Mouse (Mus musculus) left cerebral cortex, adult 8-10 months (tissue): ENCODE data around the gene Nle1. TPM values are rescaled to one million over a fixed set of nuclear protein-coding genes. Genes with fewer than 3 reads are reported as not detected.
"Not testable (repeated sequence)": the region's sequence is repeated elsewhere in the genome, so short reads cannot be mapped to it uniquely, and the experiment has no call there.

ENCODE experiments used
- DNase-seq, 2 experiments: peaks; one replicate each; pipeline ENCODE4 v3.0.0; 2022; ENCODE audit warnings: low spot score in 2 of 2
- total RNA-seq, 4 experiments: library from RNA; stranded (reverse); gene quantifications; 2 replicates each; pipeline ENCODE4 v1.2.4; 2022

The Nle1 gene
- 10 to 100 TPM; 28.0 to 40.9 (median 34.6) TPM for total RNA-seq

- DNase-seq, result peak; percentile 80 to 94
Observed at GRCm38 (mm10) chr11:82907651-82908607, at the start of gene Nle1. Gene Nle1 (minus strand): TSS chr11:82908411.

- DNase-seq, result no peak
Observed at GRCm38 (mm10) chr11:82956925-82957324, 48.7 kb upstream of the Nle1 start.

- no peak for DNase-seq
Observed at GRCm38 (mm10) chr11:82954631-82955030, 46.4 kb upstream of the Nle1 start.

GRCm38 (mm10) chr11:82952612-82953542, 44.7 kb upstream of the Nle1 start:
- no peak for DNase-seq

GRCm38 (mm10) chr11:82951865-82952611, 43.8 kb upstream of the Nle1 start:
- DNase-seq, result no peak

- no peak for DNase-seq
Observed at GRCm38 (mm10) chr11:82950736-82951481, 42.7 kb upstream of the Nle1 start, which contains the start of gene Slfn5. Gene Slfn5 (plus strand): TSS chr11:82951349.

- no peak for DNase-seq
Observed at GRCm38 (mm10) chr11:82949036-82949435, 40.8 kb upstream of the Nle1 start.

GRCm38 (mm10) chr11:82947457-82947856, 39.2 kb upstream of the Nle1 start:
- no peak for DNase-seq

GRCm38 (mm10) chr11:82945636-82946035, 37.4 kb upstream of the Nle1 start:
- DNase-seq, result no peak

- DNase-seq, result no peak
Observed at GRCm38 (mm10) chr11:82943336-82943735, 35.1 kb upstream of the Nle1 start.

- DNase-seq, result no peak
Observed at GRCm38 (mm10) chr11:82933186-82933585, 25.0 kb upstream of the Nle1 start.

- not testable (repeated sequence) for DNase-seq
Observed at GRCm38 (mm10) chr11:82931671-82932450, 23.6 kb upstream of the Nle1 start.

- not testable (repeated sequence) for DNase-seq
Observed at GRCm38 (mm10) chr11:82931161-82931560, 22.9 kb upstream of the Nle1 start.

GRCm38 (mm10) chr11:82930391-82930955, 22.3 kb upstream of the Nle1 start:
- DNase-seq, result not testable (repeated sequence)

- DNase-seq, result no peak
Observed at GRCm38 (mm10) chr11:82929633-82929950, 21.4 kb upstream of the Nle1 start.

- no peak for DNase-seq
Observed at GRCm38 (mm10) chr11:82928897-82929632, 20.9 kb upstream of the Nle1 start.

GRCm38 (mm10) chr11:82923910-82924309, 15.7 kb upstream of the Nle1 start:
- not testable (repeated sequence) for DNase-seq

- no peak for DNase-seq
Observed at GRCm38 (mm10) chr11:82921691-82922090, 13.5 kb upstream of the Nle1 start.

GRCm38 (mm10) chr11:82920768-82921167, 12.6 kb upstream of the Nle1 start:
- no peak for DNase-seq
